Mouse (Mus musculus) liver, embryonic 16.5 days (tissue): ENCODE measurements around the gene Olfr97. TPM values are rescaled to one million over a fixed set of nuclear protein-coding genes. Genes with fewer than 3 reads are reported as not detected.

ENCODE experiments used
- polyA plus RNA-seq: library from polyadenylated mRNA; unstranded; fragments of >200 nt; fragmentation: Nextera tagmentation; extraction: Ambion mirVana; gene quantifications from 2 replicates; pipeline ENCODE4 v1.2.1, GENCODE M21; 2015

The Olfr97 gene
- polyA plus RNA-seq, 1 experiment from 2014 or later = not detected

Other genes starting within 250 kb of the Olfr97 start
- not detected in 2 replicates for gene H2-M5, start 247.8 kb downstream of the Olfr97 start, polyA plus RNA-seq
- gene Zfp57, start 236.2 kb downstream of the Olfr97 start, polyA plus RNA-seq = 2.9 and 3.4 TPM in 2 replicates
- gene Mog, start 213.9 kb downstream of the Olfr97 start, polyA plus RNA-seq = not detected in 2 replicates
- gene Gabbr1, start 191.4 kb downstream of the Olfr97 start, polyA plus RNA-seq = 0.46 and 1.0 TPM in 2 replicates
- gene Olfr90, start 148.8 kb downstream of the Olfr97 start, polyA plus RNA-seq = not detected in 2 replicates
- gene Olfr91, start 139.1 kb downstream of the Olfr97 start, polyA plus RNA-seq = not detected in 2 replicates
- gene Olfr92, start 117.2 kb downstream of the Olfr97 start, polyA plus RNA-seq = not detected in 2 replicates
- not detected in 2 replicates for gene Olfr93, start 75.8 kb downstream of the Olfr97 start, polyA plus RNA-seq
- gene Ubd, start 43.4 kb downstream of the Olfr97 start, polyA plus RNA-seq = not detected in 2 replicates
- gene Olfr94, start 36.3 kb downstream of the Olfr97 start, polyA plus RNA-seq = not detected in 2 replicates
- not detected in 2 replicates for gene Olfr95, start 24.2 kb downstream of the Olfr97 start, polyA plus RNA-seq
- gene Olfr96, start 17.2 kb downstream of the Olfr97 start, polyA plus RNA-seq = not detected in 2 replicates
- not detected in 2 replicates for gene Olfr98, start 26.4 kb upstream of the Olfr97 start, polyA plus RNA-seq
- 2.2 and 2.6 TPM in 2 replicates for gene H2-M3, start 32.9 kb upstream of the Olfr97 start, polyA plus RNA-seq
- gene Olfr99, start 46.1 kb upstream of the Olfr97 start, polyA plus RNA-seq = not detected in 2 replicates
- not detected in 2 replicates for gene Olfr101, start 67.0 kb upstream of the Olfr97 start, polyA plus RNA-seq
- gene Olfr102, start 79.7 kb upstream of the Olfr97 start, polyA plus RNA-seq = not detected in 2 replicates
- not detected in 2 replicates for gene Olfr103, start 102.4 kb upstream of the Olfr97 start, polyA plus RNA-seq
- not detected in 2 replicates for gene Olfr104-ps, start 122.3 kb upstream of the Olfr97 start, polyA plus RNA-seq
- gene Olfr105-ps, start 141.7 kb upstream of the Olfr97 start, polyA plus RNA-seq = not detected in 2 replicates
- not detected in 2 replicates for gene Olfr106-ps, start 153.1 kb upstream of the Olfr97 start, polyA plus RNA-seq
- not detected in 2 replicates for gene Olfr107, start 161.9 kb upstream of the Olfr97 start, polyA plus RNA-seq
- gene Olfr108, start 208.2 kb upstream of the Olfr97 start, polyA plus RNA-seq = not detected in 2 replicates
- not detected in 2 replicates for gene Olfr109, start 221.6 kb upstream of the Olfr97 start, polyA plus RNA-seq
- gene H2-M2, start 246.2 kb upstream of the Olfr97 start, polyA plus RNA-seq = not detected in 2 replicates